ENCODE assay signal across 36 mouse cellular contexts in the genomic region with DNA sequence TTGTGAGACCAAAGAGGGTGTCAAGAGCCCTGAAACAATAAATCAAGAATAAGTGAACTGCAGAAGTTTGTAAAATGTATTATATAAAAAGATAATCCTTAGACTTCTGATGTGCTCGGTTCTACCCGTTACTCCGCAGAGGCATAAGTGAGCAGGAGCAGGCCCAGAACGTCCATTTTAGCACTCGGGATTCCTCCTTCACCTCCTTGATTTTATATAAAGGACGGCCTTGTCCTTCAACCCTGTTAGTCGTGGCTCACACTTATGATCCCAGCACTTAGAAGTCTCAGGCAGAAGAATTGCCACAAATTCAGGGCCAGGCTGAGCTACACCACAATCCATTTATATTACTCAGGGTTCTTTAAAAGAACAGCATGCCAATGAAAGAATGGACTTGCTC. TPM values are rescaled to one million over a fixed set of nuclear protein-coding genes. Genes with fewer than 3 reads are reported as not detected.
"Had no signal": no experiment of that assay in that cellular context is flagged by ENCODE, and none has a peak within 500 bp of the region (broad histone marks: within the 10 kb centered on the region; RNA-seq: fewer than 3 reads in every experiment).

No protein-coding gene starts in this region.

- ATAC-seq: forebrain, embryonic 13.5 days; forebrain, embryonic 14.5 days; forebrain, embryonic 15.5 days; forebrain, embryonic 16.5 days; forebrain, postnatal 0 days had no signal

- H3K4me3 ChIP-seq: embryonic facial prominence, embryonic 10.5 days; embryonic facial prominence, embryonic 12.5 days; embryonic facial prominence, embryonic 13.5 days; embryonic facial prominence, embryonic 15.5 days; erythroblast, embryonic 14.5 days; forebrain, embryonic 10.5 days; forebrain, embryonic 12.5 days; forebrain, embryonic 13.5 days; forebrain, embryonic 15.5 days; gastrocnemius, adult 2 months; heart, adult 2 months had no signal

- H3K27me3 ChIP-seq: embryonic facial prominence, embryonic 12.5 days; embryonic facial prominence, embryonic 13.5 days; embryonic facial prominence, embryonic 15.5 days; forebrain, embryonic 12.5 days; forebrain, embryonic 13.5 days; forebrain, embryonic 15.5 days had no signal

- H3K9me3 ChIP-seq: embryonic facial prominence, embryonic 10.5 days; embryonic facial prominence, embryonic 12.5 days; embryonic facial prominence, embryonic 13.5 days; embryonic facial prominence, embryonic 15.5 days; forebrain, embryonic 10.5 days; forebrain, embryonic 12.5 days; forebrain, embryonic 13.5 days; forebrain, embryonic 15.5 days had no signal

- H3K9ac ChIP-seq: embryonic facial prominence, embryonic 12.5 days; embryonic facial prominence, embryonic 13.5 days; embryonic facial prominence, embryonic 15.5 days; forebrain, embryonic 12.5 days; forebrain, embryonic 13.5 days; forebrain, embryonic 15.5 days; forebrain, postnatal 0 days had no signal

- DNase-seq: cerebellum, adult 8-10 months; cerebellum, adult 9-10 months; cerebellum, adult 9-11 months; cerebellum, postnatal 10 days; cerebellum, postnatal 14 days; cerebellum, postnatal 25 days; cerebellum, postnatal 36 days; embryo, embryonic 11 days; forebrain, postnatal 0 days; gastrocnemius, adult 2 months; gastrocnemius, postnatal 10 days; gastrocnemius, postnatal 14 days; gastrocnemius, postnatal 25 days; gastrocnemius, postnatal 36 days; heart, adult 18-20 months; heart, adult 2 months had no signal

- H3K27ac ChIP-seq: embryonic facial prominence, embryonic 10.5 days; embryonic facial prominence, embryonic 12.5 days; embryonic facial prominence, embryonic 13.5 days; embryonic facial prominence, embryonic 15.5 days; forebrain, embryonic 10.5 days; forebrain, embryonic 12.5 days; forebrain, embryonic 13.5 days; forebrain, embryonic 15.5 days; gastrocnemius, adult 2 months; heart, adult 2 months had no signal

- H3K4me2 ChIP-seq: embryonic facial prominence, embryonic 12.5 days; embryonic facial prominence, embryonic 13.5 days; embryonic facial prominence, embryonic 15.5 days; forebrain, embryonic 12.5 days; forebrain, embryonic 13.5 days; forebrain, embryonic 15.5 days had no signal

RNA-seq across cellular contexts. Expression of a gene that starts 22.5 kb away (rescaled TPM):
- total RNA-seq: common myeloid progenitor, adult 5-6 weeks; forebrain, postnatal 0 days; gastrocnemius, adult 18-20 months; gastrocnemius, adult 2 months; gastrocnemius, adult 8-10 months; gastrocnemius, postnatal 10 days; gastrocnemius, postnatal 14 days; gastrocnemius, postnatal 25 days; gastrocnemius, postnatal 36 days; granulocyte monocyte progenitor cell, adult 5-6 weeks; heart, adult 18-20 months; heart, adult 2 months; heart, adult 8-10 months had no signal
- polyA plus RNA-seq: cortical plate, adult 2 months; embryonic facial prominence, embryonic 10.5 days; embryonic facial prominence, embryonic 11.5 days; embryonic facial prominence, embryonic 12.5 days; embryonic facial prominence, embryonic 13.5 days; erythroblast, embryonic 14.5 days; forebrain, embryonic 10.5 days; forebrain, embryonic 11.5 days; forebrain, embryonic 12.5 days; forebrain, embryonic 13.5 days; forebrain, embryonic 14.5 days; forebrain, embryonic 15.5 days; forebrain, embryonic 16.5 days; forebrain, postnatal 0 days; gonadal fat pad, adult 2 months; heart, adult 2 months had no signal
